Mouse (Mus musculus): Measurements from ENCODE around the gene Ror1.

- TF ChIP-seq CTCF (IDR thresholded peaks at IDR 0.05; ENCODE audit: insufficient read depth, low read length), result no peak
- no peak for TF ChIP-seq POLR2A (IDR thresholded peaks at IDR 0.05; ENCODE audit: borderline replicate concordance, extremely low read depth, low read depth, low read length)
These were observed 12.0 kb downstream of the Ror1 start for GRCm38 (mm10) chr4:100107593-100107992.

Data from lung, adult 2 months (tissue).